Mouse (Mus musculus) myocyte (in vitro differentiated cells): ENCODE data around the gene Hrh2. TPM values are rescaled to one million over a fixed set of nuclear protein-coding genes. Genes with fewer than 3 reads are reported as not detected.

Experiments
- H3K27me3 ChIP-seq: one replicate; pipeline ENCODE4 v1.6.1; 2011; ENCODE audit not compliant: control insufficient read depth, insufficient read depth, insufficient read length
- H3K36me3 ChIP-seq: one replicate; pipeline ENCODE4 v1.6.1; 2011; ENCODE audit not compliant: control insufficient read depth, insufficient read depth
- H3K4me2 ChIP-seq: one replicate; pipeline ENCODE4 v1.6.1; 2011; ENCODE audit warnings: low read depth, control low read depth
- H3K4me3 ChIP-seq: one replicate; pipeline ENCODE4 v1.5.1; 2011; ENCODE audit warnings: mild to moderate bottlenecking, control low read depth, moderate library complexity
- H3K79me2 ChIP-seq: one replicate; pipeline ENCODE4 v1.6.1; 2011; ENCODE audit not compliant: control insufficient read depth, insufficient read depth
- H3ac ChIP-seq: one replicate; pipeline ENCODE4 v1.6.1; 2011; ENCODE audit not compliant: control insufficient read depth, insufficient read length
- CEBPB ChIP-seq: IDR thresholded peaks from 2 replicates; pipeline ENCODE4 v1.6.1; 2011; ENCODE audit warnings: mild to moderate bottlenecking, moderate library complexity; ENCODE audit not compliant: poor library complexity, insufficient read depth, severe bottlenecking
- MYOG ChIP-seq, 3 experiments: IDR thresholded peaks; one replicate each; pipeline ENCODE4 v1.6.1; 2011; ENCODE audit warnings: control low read depth in 2 of 3, low read depth in 2 of 3, mild to moderate bottlenecking in 2 of 3; ENCODE audit not compliant: insufficient read length in 2 of 3, control insufficient read depth in 1 of 3, insufficient read depth in 1 of 3
- POLR2AphosphoS2 ChIP-seq: IDR thresholded peaks from one replicate; pipeline ENCODE4 v1.6.1; 2011; ENCODE audit warnings: low read depth, control low read depth; ENCODE audit not compliant: insufficient read length
- polyA plus RNA-seq: library from polyadenylated mRNA; unstranded; fragments of >200 nt; fragmentation: generic; extraction: Trizol; gene quantifications from one replicate; pipeline ENCODE4 v1.2.1, GENCODE M21; 2012; ENCODE audit warnings: missing spikeins

Hrh2 gene
- polyA plus RNA-seq, 1 experiment: not detected

DNA sequence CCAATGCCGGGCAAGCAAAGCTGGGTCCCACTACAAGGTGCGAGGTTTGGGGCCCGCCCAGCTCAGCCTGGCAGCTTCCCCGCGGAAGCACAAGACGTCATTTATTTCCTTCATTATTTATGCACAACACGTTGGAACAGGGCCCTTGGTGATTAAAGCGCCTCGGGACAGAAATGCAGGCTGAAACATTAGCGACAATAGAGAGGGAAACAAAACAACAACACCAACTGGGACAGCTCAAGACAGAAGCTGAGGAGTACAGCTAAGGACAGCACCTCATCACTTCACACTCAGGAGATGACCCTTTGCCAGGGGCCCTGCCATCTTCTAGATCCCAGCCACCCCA lies 90.9 kb downstream of the Hrh2 start:
- Histone ChIP-seq H3K27me3 (no peaks in the 10 kb centered on the region), H3K4me2 (no peak overlapping the region), H3K36me3 (no peaks in the 10 kb centered on the region), H3K79me2 (no peaks in the 10 kb centered on the region), H3ac (no peak overlapping the region), H3K4me3 (no peak overlapping the region)
- TF ChIP-seq POLR2AphosphoS2: no peak
- no peak for TF ChIP-seq MYOG (IDR thresholded peaks at IDR 0.05; ENCODE audit: control insufficient read depth in 1 of 3, insufficient read depth in 1 of 3, insufficient read length in 2 of 3, low read depth in 2 of 3)
- no peak for TF ChIP-seq CEBPB

Other genes with a start within 250 kb of the Hrh2 start
- gene Drd1, start 136.4 kb upstream of the Hrh2 start, polyA plus RNA-seq: not detected
- gene Sfxn1, start 120.3 kb upstream of the Hrh2 start, polyA plus RNA-seq: 10.9 TPM
- 5.2 TPM for gene Cplx2, start 179.2 kb downstream of the Hrh2 start, polyA plus RNA-seq